Mouse (Mus musculus) midbrain, embryonic 14.5 days (tissue): Measurements from ENCODE around the gene Sppl3. TPM values are rescaled to one million over a fixed set of nuclear protein-coding genes. Genes with fewer than 3 reads are reported as not detected.

Experiments
- ATAC-seq: fragments of 200-750 bp; cut with Nextera tagmentation; 2 replicates; pipeline ENCODE4 v1.8.0; 2017; ENCODE audit warnings: moderate number of reproducible peaks, moderate library complexity; ENCODE audit not compliant: low FRiP score, low TSS enrichment
- DNase-seq: peaks from one replicate; pipeline ENCODE4 v3.0.0-alpha.2; 2015
- H3K27ac ChIP-seq: fragments of 300-500 bp; sonication (generic); replicated peaks from 2 replicates; pipeline ENCODE4 v1.5.1; 2014; ENCODE audit warnings: mild to moderate bottlenecking, low read depth, low read length, moderate library complexity
- H3K27me3 ChIP-seq: fragments of 300-500 bp; sonication (generic); 2 replicates; pipeline ENCODE4 v1.6.1; 2014; ENCODE audit warnings: low read length, control low read depth, mixed read lengths; ENCODE audit not compliant: control insufficient read depth, insufficient read depth
- H3K36me3 ChIP-seq: fragments of 300-500 bp; sonication (generic); 2 replicates; pipeline ENCODE4 v1.6.1; 2014; ENCODE audit warnings: low read length, control low read depth; ENCODE audit not compliant: control insufficient read depth, insufficient read depth
- H3K4me1 ChIP-seq: fragments of 300-500 bp; sonication (generic); 2 replicates; pipeline ENCODE4 v1.6.1; 2014; ENCODE audit warnings: mild to moderate bottlenecking, antibody characterized with exemption, low read length, control low read depth; ENCODE audit not compliant: control insufficient read depth, insufficient read depth
- H3K4me2 ChIP-seq: fragments of 300-500 bp; sonication (generic); 2 replicates; pipeline ENCODE4 v1.6.1; 2014; ENCODE audit warnings: mild to moderate bottlenecking, low read length, moderate library complexity
- H3K4me3 ChIP-seq: fragments of 300-500 bp; sonication (generic); replicated peaks from 2 replicates; pipeline ENCODE4 v1.5.1; 2014; ENCODE audit warnings: low read depth, low read length
- H3K9ac ChIP-seq: fragments of 300-500 bp; sonication (generic); replicated peaks from 2 replicates; pipeline ENCODE4 v1.6.1; 2014; ENCODE audit warnings: mild to moderate bottlenecking, low read length, moderate library complexity
- H3K9me3 ChIP-seq: fragments of 300-500 bp; sonication (generic); 2 replicates; pipeline ENCODE4 v1.6.1; 2016; ENCODE audit warnings: low read length, control low read depth, mixed read lengths; ENCODE audit not compliant: control insufficient read depth
- WGBS: fragments of 180-500 bp; shearing (Covaris S2); extraction: QIAGEN DNeasy Blood & Tissue Kit; methylation state at CpG from one replicate; pipeline ENCODE4 v1.1.7; 2014; 5-methylcytosine and 5-hydroxymethylcytosine counted together
- polyA plus RNA-seq: library from polyadenylated mRNA; unstranded; fragments of >200 nt; fragmentation: Nextera tagmentation; extraction: Ambion mirVana; gene quantifications from 2 replicates; pipeline ENCODE4 v1.2.1, GENCODE M21; 2014

Sppl3 gene
- polyA plus RNA-seq, 1 experiment from 2014 or later, result 33.1 TPM

DNA sequence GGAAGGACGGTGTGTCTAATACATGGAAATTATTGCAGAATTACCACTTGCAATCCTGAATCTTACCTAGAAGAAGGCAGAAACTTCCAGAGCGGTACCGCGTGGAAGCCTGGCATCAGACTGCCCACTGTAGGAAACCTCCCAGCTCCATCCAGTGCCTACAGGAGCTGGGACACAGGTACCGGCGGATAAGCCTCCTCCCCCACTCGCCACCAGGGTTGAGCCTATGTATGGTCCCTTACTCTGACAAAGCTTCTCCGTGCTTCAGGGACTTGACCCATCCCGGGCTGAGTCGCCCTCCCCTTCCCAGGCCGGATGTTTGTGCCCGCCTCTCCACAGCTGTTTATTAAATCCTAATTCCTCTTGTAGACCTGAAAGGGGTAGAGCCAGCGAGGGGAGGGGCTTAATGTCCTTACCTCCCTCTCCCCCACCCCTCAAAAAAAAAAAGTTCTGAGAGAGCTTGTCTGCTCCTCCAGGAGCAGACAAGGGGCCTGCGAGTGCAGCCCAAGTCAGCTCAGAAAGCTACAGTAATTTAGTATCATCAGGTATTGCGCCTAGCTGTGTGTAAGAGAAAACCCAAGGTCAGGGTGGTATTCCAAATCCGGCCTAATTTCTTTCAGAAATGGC lies 30.7 kb upstream of the Sppl3 start:
- no peak overlapping the region for H3K27ac ChIP-seq
- no peak for ATAC-seq
- peak overlapping the region; percentile 31; the same call in 1 of the 2 replicates for H3K4me3 ChIP-seq
- H3K9ac ChIP-seq, result no peak overlapping the region; the same call in 1 of the 2 replicates
- DNase-seq, result peak; percentile 4
- peaks cover 7% of the 10 kb centered on the region for H3K4me1 ChIP-seq
- H3K4me2 ChIP-seq, result peak overlapping the region; percentile 58
- 25% methylated on average over 16 of the region's 16 CpGs for WGBS
- H3K27me3 ChIP-seq, result no peaks in the 10 kb centered on the region
- no peaks in the 10 kb centered on the region for H3K9me3 ChIP-seq
- no peaks in the 10 kb centered on the region for H3K36me3 ChIP-seq

DNA sequence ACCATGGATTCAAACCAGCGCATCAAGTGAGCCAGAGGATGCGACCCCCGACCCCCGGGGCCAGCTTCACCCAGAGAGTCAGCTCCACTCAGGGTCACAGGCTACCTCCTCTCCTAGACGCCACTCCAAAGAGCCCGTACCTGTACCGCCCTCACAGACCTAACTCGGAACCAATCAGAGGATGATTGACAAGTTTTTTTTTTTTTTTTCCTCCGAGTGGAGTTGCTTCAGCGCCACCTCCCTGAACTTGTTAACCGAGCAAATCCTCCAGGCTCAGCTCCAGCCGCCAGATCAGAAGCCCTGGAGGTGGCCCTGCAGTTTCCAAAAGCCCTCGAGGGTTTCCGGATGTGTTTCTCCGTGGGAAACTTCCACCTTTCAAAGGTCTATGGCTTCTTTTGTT lies 28.9 kb upstream of the Sppl3 start:
- H3K9ac ChIP-seq, result no peak overlapping the region
- ATAC-seq, result no peak
- no peaks in the 10 kb centered on the region for H3K9me3 ChIP-seq
- H3K36me3 ChIP-seq, result no peaks in the 10 kb centered on the region
- H3K4me2 ChIP-seq, result no peak overlapping the region
- H3K4me1 ChIP-seq, result peaks cover 7% of the 10 kb centered on the region
- no peak overlapping the region for H3K4me3 ChIP-seq
- H3K27me3 ChIP-seq, result no peaks in the 10 kb centered on the region
- H3K27ac ChIP-seq, result no peak overlapping the region
- no peak for DNase-seq
- WGBS, result 56% methylated on average over 15 of the region's 15 CpGs

DNA sequence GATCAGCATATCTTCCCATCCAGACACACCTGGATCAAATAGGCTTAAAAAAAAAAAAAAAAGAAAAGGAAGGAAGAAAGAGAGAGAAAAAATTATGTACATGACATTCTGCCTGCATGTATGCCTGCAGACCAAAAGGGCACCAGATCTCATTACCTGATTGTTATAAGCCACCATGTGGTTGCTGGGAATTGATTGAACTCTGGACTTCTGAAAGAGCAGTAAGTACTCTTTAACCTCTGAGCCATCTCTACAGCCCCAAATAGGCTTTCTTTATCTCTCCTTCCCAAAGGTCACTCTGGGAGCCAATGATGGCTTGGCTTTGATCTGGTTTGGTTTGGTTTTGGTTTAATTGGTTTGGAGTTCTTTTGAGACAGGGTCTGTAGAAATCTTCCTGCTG lies 25.9 kb upstream of the Sppl3 start:
- H3K9ac ChIP-seq, result no peak overlapping the region
- H3K4me1 ChIP-seq, result no peaks in the 10 kb centered on the region
- no peak overlapping the region for H3K4me3 ChIP-seq
- H3K9me3 ChIP-seq, result peaks cover 4% of the 10 kb centered on the region; the same call in 1 of the 2 replicates
- ATAC-seq, result no peak
- H3K4me2 ChIP-seq, result no peak overlapping the region
- H3K36me3 ChIP-seq, result no peaks in the 10 kb centered on the region
- no peaks in the 10 kb centered on the region for H3K27me3 ChIP-seq
- no peak for DNase-seq
- H3K27ac ChIP-seq, result no peak overlapping the region

DNA sequence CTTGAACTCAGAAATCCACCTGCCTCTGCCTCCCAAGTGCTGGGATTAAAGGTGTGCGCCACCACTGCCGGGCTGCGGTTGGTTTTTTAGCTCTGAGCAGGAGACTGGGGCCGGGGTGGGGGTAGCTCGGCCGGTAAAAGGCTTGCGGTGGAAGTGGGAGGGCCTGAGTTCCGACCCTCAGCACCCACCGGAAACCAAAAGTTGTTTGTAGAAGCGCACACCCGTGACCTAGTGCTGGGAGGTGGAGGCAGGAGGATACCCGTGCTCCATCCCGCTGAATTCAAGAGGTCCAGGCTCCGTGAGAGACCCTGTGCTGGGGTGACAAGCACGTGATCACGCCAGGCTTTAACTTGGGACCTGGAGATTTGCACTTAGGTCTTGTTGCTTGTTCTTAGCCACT lies 14.5 kb upstream of the Sppl3 start:
- H3K4me3 ChIP-seq, result no peak overlapping the region
- DNase-seq (no peak), ATAC-seq (no peak)
- no peaks in the 10 kb centered on the region for H3K9me3 ChIP-seq
- no peaks in the 10 kb centered on the region for H3K4me1 ChIP-seq
- no peak overlapping the region for H3K4me2 ChIP-seq
- no peaks in the 10 kb centered on the region for H3K36me3 ChIP-seq
- no peak overlapping the region for H3K9ac ChIP-seq
- WGBS, result 87% methylated on average over 16 of the region's 16 CpGs
- H3K27me3 ChIP-seq, result no peaks in the 10 kb centered on the region
- H3K27ac ChIP-seq, result no peak overlapping the region

DNA sequence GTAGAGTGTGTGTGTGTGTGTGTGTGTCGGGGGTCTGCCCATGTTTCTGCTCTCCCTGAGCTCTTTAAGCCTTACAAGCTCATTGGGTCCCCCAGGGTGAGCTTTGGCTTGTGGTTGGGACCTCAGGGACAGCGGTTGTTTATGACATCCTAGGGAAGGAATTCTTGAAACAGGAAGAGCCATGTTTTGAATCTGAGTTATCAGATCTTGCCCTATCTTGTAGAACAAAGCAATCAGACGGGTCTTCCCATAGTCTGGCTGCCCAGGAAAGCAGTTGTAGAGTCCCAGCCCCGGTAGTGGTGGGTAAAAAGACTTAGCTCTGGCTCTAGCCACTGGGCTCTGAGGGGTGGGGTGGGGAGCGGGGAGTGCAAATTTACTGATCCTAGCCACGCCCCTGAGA lies 13.6 kb upstream of the Sppl3 start:
- Histone ChIP-seq H3K4me1 (no peaks in the 10 kb centered on the region), H3K4me3 (no peak overlapping the region), H3K9me3 (no peaks in the 10 kb centered on the region), H3K36me3 (no peaks in the 10 kb centered on the region), H3K27ac (no peak overlapping the region), H3K27me3 (no peaks in the 10 kb centered on the region), H3K9ac (no peak overlapping the region), H3K4me2 (no peak overlapping the region)
- WGBS, result 82% methylated on average over 6 of the region's 6 CpGs
- ATAC-seq (no peak), DNase-seq (no peak)

DNA sequence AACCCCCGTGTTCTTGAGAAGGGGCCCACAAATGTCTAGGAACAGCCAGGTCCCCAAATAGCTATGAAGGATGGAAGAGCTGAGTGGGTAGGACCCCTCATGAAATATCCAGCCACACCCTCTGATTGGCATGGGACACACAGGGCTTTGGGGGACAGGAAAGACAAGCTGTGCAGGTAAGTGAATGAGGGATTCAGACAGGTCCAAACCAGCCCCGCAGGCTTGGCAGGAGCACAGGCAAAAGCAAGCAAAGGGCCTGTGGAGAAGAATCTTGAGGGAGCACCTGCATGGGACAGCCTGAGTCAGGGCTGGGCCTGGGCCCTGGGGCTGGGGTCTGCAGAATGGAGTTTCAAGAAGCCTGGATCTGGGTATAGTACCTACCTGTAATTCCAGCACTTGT lies 10.4 kb upstream of the Sppl3 start:
- DNase-seq, result no peak
- 90% methylated on average over 2 of the region's 2 CpGs for WGBS
- Histone ChIP-seq H3K4me2 (no peak overlapping the region), H3K9me3 (no peaks in the 10 kb centered on the region), H3K36me3 (no peaks in the 10 kb centered on the region), H3K27me3 (no peaks in the 10 kb centered on the region), H3K4me1 (no peaks in the 10 kb centered on the region), H3K27ac (no peak overlapping the region), H3K4me3 (no peak overlapping the region), H3K9ac (no peak overlapping the region)
- no peak for ATAC-seq

DNA sequence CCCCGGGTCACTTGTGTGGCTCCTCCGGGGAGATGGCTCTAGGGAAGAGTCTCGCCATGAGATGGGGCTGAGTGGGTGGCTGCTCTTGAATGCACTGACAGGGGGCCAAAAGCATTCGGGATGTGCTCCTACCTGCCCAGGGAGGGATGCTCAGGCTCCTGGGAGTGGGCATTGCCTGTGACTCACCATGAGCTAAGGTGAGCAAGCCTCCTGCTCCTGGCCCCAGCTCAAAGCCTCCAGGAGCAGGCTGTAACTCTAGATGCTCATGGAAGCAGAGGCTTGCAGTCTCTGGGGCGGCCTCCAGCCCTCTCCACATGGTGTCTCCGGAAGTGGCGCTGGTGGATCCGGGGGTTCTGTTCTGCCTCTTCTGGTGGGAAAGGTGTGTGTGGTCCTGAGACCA lies 9.5 kb upstream of the Sppl3 start:
- Histone ChIP-seq H3K27me3 (no peaks in the 10 kb centered on the region), H3K27ac (no peak overlapping the region), H3K9me3 (no peaks in the 10 kb centered on the region), H3K4me2 (no peak overlapping the region), H3K4me3 (no peak overlapping the region), H3K36me3 (no peaks in the 10 kb centered on the region), H3K9ac (no peak overlapping the region), H3K4me1 (no peaks in the 10 kb centered on the region)
- no peak for ATAC-seq
- WGBS, result 75% methylated on average over 8 of the region's 8 CpGs
- DNase-seq, result no peak

DNA sequence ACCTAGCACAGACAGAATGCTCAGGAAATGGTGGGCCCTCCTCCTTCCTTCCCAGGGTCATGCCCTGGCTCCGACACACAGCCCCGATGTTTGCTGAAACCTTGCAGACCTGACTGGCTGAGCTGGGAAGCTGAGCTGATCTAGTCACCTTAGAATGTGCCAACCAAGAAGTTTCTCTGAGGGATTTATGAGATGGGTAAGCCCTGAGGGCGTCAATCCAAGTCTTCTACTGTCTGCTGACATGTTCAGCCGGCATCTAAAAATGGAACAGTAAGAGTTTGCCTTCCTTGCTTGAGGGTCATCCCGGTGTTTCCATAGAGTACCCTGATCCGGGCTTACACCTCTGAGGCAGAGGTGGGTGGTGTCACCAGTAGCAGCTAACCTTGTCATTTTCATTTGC lies 8.2 kb upstream of the Sppl3 start:
- no peaks in the 10 kb centered on the region for H3K9me3 ChIP-seq
- H3K4me2 ChIP-seq, result no peak overlapping the region
- H3K4me1 ChIP-seq, result no peaks in the 10 kb centered on the region
- no peak for ATAC-seq
- no peak for DNase-seq
- no peak overlapping the region for H3K27ac ChIP-seq
- H3K27me3 ChIP-seq, result no peaks in the 10 kb centered on the region
- 88% methylated on average over 6 of the region's 6 CpGs for WGBS
- H3K4me3 ChIP-seq, result no peak overlapping the region
- no peaks in the 10 kb centered on the region for H3K36me3 ChIP-seq
- H3K9ac ChIP-seq, result no peak overlapping the region

DNA sequence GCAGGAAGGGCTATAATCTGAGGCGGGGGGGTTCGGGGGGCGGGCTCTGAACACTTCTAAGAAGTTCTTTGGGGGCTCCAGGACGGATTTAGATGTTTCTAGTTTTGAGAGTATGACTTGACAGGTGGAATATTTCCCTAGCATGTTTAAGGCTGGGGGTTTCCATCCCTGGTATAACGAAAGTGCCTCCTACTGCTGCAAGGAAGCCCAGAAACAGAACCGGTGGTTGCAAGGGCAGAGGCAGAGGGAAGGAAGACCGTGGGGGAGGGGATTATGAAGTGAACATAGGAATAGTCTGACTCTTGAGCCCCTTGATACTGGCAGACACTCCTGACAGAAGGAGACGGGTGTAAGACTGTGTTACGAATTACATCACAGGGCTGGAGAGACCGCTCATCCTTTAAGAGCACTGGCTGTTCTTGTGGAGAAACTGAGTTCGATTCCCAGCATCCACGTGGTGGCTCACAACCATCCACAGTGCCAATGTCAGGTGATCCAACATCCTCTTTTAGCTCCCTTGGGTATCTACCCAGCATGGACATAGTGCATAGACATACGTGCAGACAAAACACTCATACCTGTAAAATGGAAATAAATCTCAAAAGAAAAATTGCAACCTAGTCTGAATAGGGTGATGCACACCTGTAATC lies 7.6 kb upstream of the Sppl3 start:
- no peak overlapping the region for H3K9ac ChIP-seq
- WGBS, result 79% methylated on average over 13 of the region's 13 CpGs
- H3K4me2 ChIP-seq, result no peak overlapping the region
- ATAC-seq, result no peak
- no peak for DNase-seq
- no peaks in the 10 kb centered on the region for H3K36me3 ChIP-seq
- no peak overlapping the region for H3K4me3 ChIP-seq
- H3K9me3 ChIP-seq, result no peaks in the 10 kb centered on the region
- H3K27ac ChIP-seq, result no peak overlapping the region
- H3K27me3 ChIP-seq, result no peaks in the 10 kb centered on the region
- no peaks in the 10 kb centered on the region for H3K4me1 ChIP-seq
